Mouse (Mus musculus) cerebellum, adult 2 months (tissue): ENCODE measurements around the gene Gatd1. TPM values are rescaled to one million over a fixed set of nuclear protein-coding genes. Genes with fewer than 3 reads are reported as not detected.

ENCODE experiments used
- DNase-seq, 2 experiments: peaks; one replicate each; pipeline ENCODE4 v3.0.0; 2021
- H3K27ac ChIP-seq: fragments of 200-500 bp; 2 replicates; pipeline ENCODE4 v1.5.1; 2012; ENCODE audit warnings: low read length, control low read depth, inconsistent platforms; ENCODE audit not compliant: insufficient read depth
- H3K27me3 ChIP-seq: fragments of 200-500 bp; 2 replicates; pipeline ENCODE4 v1.6.1; 2012; ENCODE audit warnings: inconsistent platforms, mild to moderate bottlenecking, low read length, moderate library complexity; ENCODE audit not compliant: control insufficient read depth, insufficient read depth
- H3K4me1 ChIP-seq: fragments of 200-500 bp; 2 replicates; pipeline ENCODE4 v1.6.1; 2011; ENCODE audit warnings: low read length; ENCODE audit not compliant: control insufficient read depth, insufficient read depth
- H3K4me3 ChIP-seq: fragments of 200-500 bp; replicated peaks from 2 replicates; pipeline ENCODE3; 2011; ENCODE audit warnings: mild to moderate bottlenecking, low read depth, low read length, control low read depth; ENCODE audit not compliant: insufficient read depth
- CTCF ChIP-seq: fragments of 200-500 bp; IDR thresholded peaks from 2 replicates; pipeline ENCODE4 v1.5.1; 2011; ENCODE audit warnings: low read depth, mild to moderate bottlenecking, control low read depth, low read length, moderate library complexity, borderline replicate concordance; ENCODE audit not compliant: insufficient read depth
- POLR2A ChIP-seq: fragments of 200-500 bp; IDR thresholded peaks from 2 replicates; pipeline ENCODE4 v1.6.1; 2011; ENCODE audit warnings: low read length, control low read depth, borderline replicate concordance; ENCODE audit not compliant: insufficient read depth
- WGBS: fragments of 180-500 bp; shearing (Covaris S2); methylation state at CpG from one replicate; pipeline ENCODE4 v1.1.7; 2018; 5-methylcytosine and 5-hydroxymethylcytosine counted together
- polyA plus RNA-seq: library from polyadenylated mRNA; depleted of rRNA; stranded (reverse); fragments of >200 nt; gene quantifications from 2 replicates; pipeline ENCODE4 v1.2.3, GENCODE M21; 2012

Gatd1 gene
- polyA plus RNA-seq, 1 experiment = 49.2 TPM

GRCm38 (mm10) chr7:141429840-141430584, 16.1 kb upstream of the Gatd1 start:
- Histone ChIP-seq H3K4me1 (peaks cover 31% of the 10 kb centered on the region), H3K4me3 (no peak overlapping the region), H3K27me3 (no peaks in the 10 kb centered on the region), H3K27ac (no peak overlapping the region)
- DNase-seq = peak; percentile 44 to 46
- WGBS = 53% methylated on average over 9 of the region's 9 CpGs
- peak; percentile 1; the same call in 1 of the 2 replicates for TF ChIP-seq POLR2A
- TF ChIP-seq CTCF = no peak

- 2% methylated on average over 19 of the region's 19 CpGs for WGBS
- Histone ChIP-seq H3K27ac (peak within 1 kb of the TSS; percentile 95), H3K27me3 (no peaks in the 10 kb centered on the region), H3K4me1 (peaks cover 31% of the 10 kb centered on the region), H3K4me3 (peak within 1 kb of the TSS; percentile 78)
- DNase-seq = peak; percentile 93 to 96
- TF ChIP-seq POLR2A (peak; percentile 87), CTCF (no peak)
Observed at GRCm38 (mm10) chr7:141429310-141429709, 15.4 kb upstream of the Gatd1 start, which contains the start of gene Cend1. Gene Cend1 (minus strand): TSS chr7:141429491.

- Histone ChIP-seq H3K27ac (peak overlapping the region; percentile 95), H3K27me3 (no peaks in the 10 kb centered on the region), H3K4me1 (peaks cover 31% of the 10 kb centered on the region), H3K4me3 (peak overlapping the region; percentile 78)
- 10% methylated on average over 5 of the region's 5 CpGs for WGBS
- no peak for TF ChIP-seq POLR2A
- TF ChIP-seq CTCF = no peak
- peak in 1 of 2 experiments; percentile 50 for DNase-seq
Observed at GRCm38 (mm10) chr7:141428701-141429100, 14.8 kb upstream of the Gatd1 start.

- 82% methylated on average over 12 of the region's 12 CpGs for WGBS
- Histone ChIP-seq H3K27me3 (no peaks in the 10 kb centered on the region), H3K4me1 (peaks cover 29% of the 10 kb centered on the region), H3K27ac (no peak overlapping the region), H3K4me3 (no peak overlapping the region)
- TF ChIP-seq CTCF (no peak), POLR2A (no peak)
- peak in 1 of 2 experiments; percentile 11 for DNase-seq
Observed at GRCm38 (mm10) chr7:141426948-141427730, 13.2 kb upstream of the Gatd1 start.

GRCm38 (mm10) chr7:141423811-141424210, 9.9 kb upstream of the Gatd1 start:
- TF ChIP-seq CTCF (no peak), POLR2A (no peak)
- no peak for DNase-seq
- Histone ChIP-seq H3K27me3 (no peaks in the 10 kb centered on the region), H3K27ac (no peak overlapping the region), H3K4me3 (no peak overlapping the region), H3K4me1 (peaks cover 8% of the 10 kb centered on the region; the same call in 1 of the 2 replicates)
- 76% methylated on average over 4 of the region's 4 CpGs for WGBS

- no peak overlapping the region for H3K27ac ChIP-seq
- 0 out of 2 replicates have a peak, but pooled peaks cover 4% of the 10 kb centered on the region for H3K4me1 ChIP-seq
- WGBS = 87% methylated on average over 9 of the region's 9 CpGs
- H3K4me3 ChIP-seq = no peak overlapping the region
- TF ChIP-seq POLR2A (no peak), CTCF (no peak)
- H3K27me3 ChIP-seq = no peaks in the 10 kb centered on the region
- no peak for DNase-seq
Observed at GRCm38 (mm10) chr7:141420030-141420702, 6.2 kb upstream of the Gatd1 start.

GRCm38 (mm10) chr7:141418970-141419369, 5.0 kb upstream of the Gatd1 start:
- no peak for DNase-seq
- 0 out of 2 replicates have a peak, but pooled peaks cover 4% of the 10 kb centered on the region for H3K4me1 ChIP-seq
- TF ChIP-seq POLR2A = no peak
- no peak for TF ChIP-seq CTCF
- WGBS = 45% methylated on average over 7 of the region's 7 CpGs
- no peak overlapping the region for H3K4me3 ChIP-seq
- no peaks in the 10 kb centered on the region for H3K27me3 ChIP-seq
- no peak overlapping the region for H3K27ac ChIP-seq
